Mouse (Mus musculus) MEL (cell line): ENCODE results near the gene Trpm4. TPM values are rescaled to one million over a fixed set of nuclear protein-coding genes. Genes with fewer than 3 reads are reported as not detected.
"Not testable (repeated sequence)": the region's sequence is repeated elsewhere in the genome, so short reads cannot be mapped to it uniquely, and the experiment has no call there.

Experiments used
- DNase-seq: peaks from one replicate; pipeline ENCODE4 v3.0.0; 2011; ENCODE audit warnings: low read depth, low spot score
- H3K27ac ChIP-seq: 2 replicates; pipeline ENCODE4 v1.5.1; 2012; ENCODE audit warnings: low read depth, mild to moderate bottlenecking, control low read depth, low read length, moderate library complexity; ENCODE audit not compliant: control insufficient read depth
- H3K27me3 ChIP-seq, 2 experiments: fragments of 150-350 bp in 1 of 2; sonication (generic) in 1 of 2; 2 replicates each; pipeline ENCODE4 v1.6.1; 2012; ENCODE audit warnings: low read length in 2 of 2, mild to moderate bottlenecking in 2 of 2, improper control_type of control experiment in 1 of 2, moderate library complexity in 1 of 2; ENCODE audit not compliant: insufficient read depth in 2 of 2, control insufficient read depth in 1 of 2
- H3K36me3 ChIP-seq, 2 experiments: 2 replicates each; pipeline ENCODE4 v1.6.1; 2012 to 2014; ENCODE audit warnings: low read length in 2 of 2, improper control_type of control experiment in 1 of 2, inconsistent platforms in 1 of 2, mild to moderate bottlenecking in 1 of 2; ENCODE audit not compliant: insufficient read depth in 2 of 2, control insufficient read depth in 1 of 2
- H3K4me1 ChIP-seq, 2 experiments: fragments of 150-350 bp in 1 of 2; sonication (generic) in 1 of 2; 2 replicates each; pipeline ENCODE4 v1.6.1; 2012; ENCODE audit warnings: low read length in 2 of 2, improper control_type of control experiment in 1 of 2, mild to moderate bottlenecking in 1 of 2; ENCODE audit not compliant: insufficient read depth in 2 of 2, control insufficient read depth in 1 of 2
- H3K4me3 ChIP-seq, 2 experiments: fragments of 150-350 bp in 1 of 2; sonication (generic) in 1 of 2; 2 replicates each; pipeline ENCODE4 v1.5.1; 2012; ENCODE audit warnings: low read depth in 2 of 2, low read length in 2 of 2, mild to moderate bottlenecking in 2 of 2, moderate library complexity in 2 of 2, control low read depth in 1 of 2, improper control_type of control experiment in 1 of 2; ENCODE audit not compliant: control insufficient read depth in 1 of 2, insufficient read depth in 1 of 2
- H3K79me2 ChIP-seq: 2 replicates; pipeline ENCODE4 v1.6.1; 2012; ENCODE audit warnings: mild to moderate bottlenecking, low read length, moderate library complexity; ENCODE audit not compliant: control insufficient read depth, poor library complexity, insufficient read depth
- H3K9ac ChIP-seq: 2 replicates; pipeline ENCODE4 v1.6.1; 2012; ENCODE audit warnings: low read depth, mild to moderate bottlenecking, control low read depth, low read length, moderate library complexity; ENCODE audit not compliant: control insufficient read depth, poor library complexity, severe bottlenecking
- H3K9me3 ChIP-seq: fragments of 150-350 bp; sonication (generic); replicated peaks from 2 replicates; pipeline ENCODE4 v1.6.1; 2012; ENCODE audit warnings: mild to moderate bottlenecking, low read length, improper control_type of control experiment, moderate library complexity; ENCODE audit not compliant: insufficient read depth
- CHD1 ChIP-seq: IDR thresholded peaks from 2 replicates; pipeline ENCODE4 v1.6.1; 2012; ENCODE audit warnings: low read depth, mild to moderate bottlenecking, inconsistent platforms, low read length, improper control_type of control experiment
- EP300 ChIP-seq, 2 experiments: IDR thresholded peaks; 2 replicates each; pipeline ENCODE4 v1.6.1; 2011; ENCODE audit warnings: improper control_type of control experiment in 2 of 2, low read length in 2 of 2, low read depth in 1 of 2, mild to moderate bottlenecking in 1 of 2
- GABPA ChIP-seq: IDR thresholded peaks from 2 replicates; pipeline ENCODE4 v1.6.1; 2012; ENCODE audit warnings: low read depth, mild to moderate bottlenecking, inconsistent platforms, low read length, improper control_type of control experiment, moderate library complexity
- JUND ChIP-seq: IDR thresholded peaks from 2 replicates; pipeline ENCODE4 v1.6.1; 2011; ENCODE audit warnings: low read depth, mild to moderate bottlenecking, improper control_type of control experiment, low read length
- MAZ ChIP-seq: IDR thresholded peaks from 2 replicates; pipeline ENCODE4 v1.6.1; 2012; ENCODE audit warnings: low read depth, mild to moderate bottlenecking, inconsistent platforms, low read length, improper control_type of control experiment
- MXI1 ChIP-seq: IDR thresholded peaks from 2 replicates; pipeline ENCODE4 v1.6.1; 2011; ENCODE audit warnings: mild to moderate bottlenecking, low read depth, low read length, improper control_type of control experiment
- MYB ChIP-seq: IDR thresholded peaks from 2 replicates; pipeline ENCODE4 v1.6.1; 2011; ENCODE audit warnings: mild to moderate bottlenecking, low read depth, low read length, improper control_type of control experiment
- NRF1 ChIP-seq: IDR thresholded peaks from 2 replicates; pipeline ENCODE4 v1.6.1; 2014; ENCODE audit warnings: low read depth, mild to moderate bottlenecking, inconsistent platforms, low read length, improper control_type of control experiment, moderate library complexity; ENCODE audit not compliant: poor library complexity, insufficient read depth, severe bottlenecking
- POLR2A ChIP-seq, 2 experiments: IDR thresholded peaks; 2 replicates each; pipeline ENCODE4 v1.6.1; 2011 to 2012; ENCODE audit warnings: low read length in 2 of 2, mild to moderate bottlenecking in 2 of 2, control low read depth in 1 of 2, improper control_type of control experiment in 1 of 2, low read depth in 1 of 2, moderate library complexity in 1 of 2; ENCODE audit not compliant: control insufficient read depth in 1 of 2, insufficient read depth in 1 of 2, poor library complexity in 1 of 2
- RCOR1 ChIP-seq: IDR thresholded peaks from 2 replicates; pipeline ENCODE4 v1.6.1; 2012; ENCODE audit warnings: low read depth, mild to moderate bottlenecking, inconsistent platforms, low read length, improper control_type of control experiment
- SIN3A ChIP-seq: IDR thresholded peaks from 2 replicates; pipeline ENCODE4 v1.6.1; 2012; ENCODE audit warnings: low read length, improper control_type of control experiment, inconsistent platforms
- UBTF ChIP-seq: IDR thresholded peaks from 2 replicates; pipeline ENCODE4 v1.6.1; 2012; ENCODE audit warnings: low read depth, mild to moderate bottlenecking, inconsistent platforms, low read length, improper control_type of control experiment, moderate library complexity, borderline replicate concordance; ENCODE audit not compliant: insufficient read depth
- USF1 ChIP-seq: IDR thresholded peaks from 2 replicates; pipeline ENCODE4 v1.6.1; 2014; ENCODE audit warnings: low read depth, mild to moderate bottlenecking, inconsistent platforms, low read length, improper control_type of control experiment, moderate library complexity
- ZKSCAN1 ChIP-seq: IDR thresholded peaks from 2 replicates; pipeline ENCODE4 v1.6.1; 2012; ENCODE audit warnings: low read depth, mild to moderate bottlenecking, inconsistent platforms, low read length, improper control_type of control experiment, moderate library complexity
- polyA plus RNA-seq, 2 experiments: library from polyadenylated mRNA; stranded (reverse) in 1 of 2; unstranded in 1 of 2; fragments of >175 nt in 1 of 2; fragments of >200 nt in 1 of 2; gene quantifications; 2 replicates each; pipeline versions ENCODE4 v1.2.1 to v1.2.4; 2012; ENCODE audit warnings: low replicate concordance in 2 of 2, low read depth in 1 of 2; ENCODE audit not compliant: insufficient read length in 2 of 2, insufficient read depth in 1 of 2, missing spikeins in 1 of 2
- total RNA-seq: library from RNA; depleted of rRNA; stranded (reverse); fragments of 300-350 nt; gene quantifications from 2 replicates; pipeline ENCODE4 v1.2.3, GENCODE M21; 2012

Gene Trpm4
- total and polyA plus RNA-seq, 3 experiments = 4.8 to 6.9 TPM; not detected in 1

DNA sequence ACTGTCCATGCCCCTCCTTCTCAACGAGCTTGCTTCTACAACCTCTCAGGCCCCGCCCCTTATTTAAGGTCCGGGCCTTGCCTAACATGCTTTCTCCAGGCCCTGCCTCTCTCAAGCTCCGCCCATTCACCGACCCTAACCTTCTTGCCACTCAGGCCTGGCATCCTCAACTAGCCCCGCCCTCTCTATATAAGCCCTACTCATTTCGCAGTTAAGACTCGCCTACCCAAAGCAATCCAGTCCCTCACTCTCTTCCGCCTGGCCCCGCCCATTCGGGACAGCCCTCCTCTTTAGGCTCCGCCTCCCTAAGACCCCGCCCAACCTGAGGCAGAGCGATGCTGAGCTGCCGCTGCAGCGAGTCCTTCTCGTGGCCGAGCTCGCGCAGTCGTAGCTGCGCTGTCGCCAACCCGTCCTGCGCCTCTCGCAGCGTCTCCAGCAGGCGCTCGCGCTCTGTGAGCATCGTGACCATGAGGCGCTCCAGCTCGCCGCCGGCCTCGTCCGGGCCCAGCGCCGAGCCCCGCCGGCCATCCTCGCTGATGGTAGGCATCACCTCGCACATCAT lies 27.7 kb upstream of the Trpm4 start (continued):
- peak; percentile 72 for TF ChIP-seq NRF1
- TF ChIP-seq USF1 = no peak
- TF ChIP-seq, all 39 proteins: peak for 12

DNA sequence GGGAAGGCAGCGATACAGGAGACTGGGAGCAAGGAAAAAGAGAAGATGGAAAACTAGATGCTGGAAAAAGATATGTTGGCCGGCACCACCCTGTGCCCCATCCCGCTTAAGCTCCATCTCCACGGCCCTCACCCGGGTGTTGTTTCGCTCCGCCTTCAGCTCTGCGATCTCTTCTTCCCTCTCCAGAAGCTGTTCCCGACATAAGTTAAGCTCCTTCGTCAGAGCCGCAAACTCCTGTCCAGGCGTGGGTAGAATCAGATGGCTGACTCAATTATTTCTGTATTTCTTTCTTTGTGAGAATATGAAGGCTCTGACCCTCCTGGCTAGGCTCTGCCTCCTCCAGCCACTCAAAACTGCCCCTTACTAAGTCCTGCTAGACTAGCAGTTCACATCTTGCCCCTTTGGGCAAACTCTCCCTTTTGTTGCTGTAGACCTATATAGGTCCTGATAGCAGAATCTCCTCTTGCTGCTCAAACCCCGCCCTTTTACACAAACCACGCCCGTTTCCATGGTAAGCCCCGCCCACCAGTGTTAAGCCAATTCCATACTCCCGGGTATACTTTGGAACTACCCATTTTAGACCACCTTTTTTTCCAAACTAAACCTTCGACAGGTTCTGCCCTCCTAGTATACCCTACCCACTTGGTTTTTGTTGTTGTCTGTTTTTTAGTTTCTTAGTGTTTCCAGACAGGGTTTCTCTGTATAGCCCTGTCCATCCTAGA lies 27.0 kb upstream of the Trpm4 start:
- Histone ChIP-seq H3K4me3 (peak overlapping the region; percentile 28 to 55), H3K36me3 (peaks cover 0 to 15% of the 10 kb centered on the region in 2 experiments; a peak in 2 of 4 replicates), H3K9ac (no peak overlapping the region), H3K27me3 (no peaks in the 10 kb centered on the region), H3K4me1 (peaks cover 6 to 19% of the 10 kb centered on the region in 2 experiments), H3K79me2 (no peaks in the 10 kb centered on the region), H3K9me3 (no peaks in the 10 kb centered on the region), H3K27ac (no peak overlapping the region)
- no peak for TF ChIP-seq RCOR1
- no peak for TF ChIP-seq CHD1
- no peak for TF ChIP-seq UBTF
- no peak for TF ChIP-seq MAZ
- TF ChIP-seq POLR2A (IDR thresholded peaks at IDR 0.05; ENCODE audit: control insufficient read depth in 1 of 2, insufficient read depth in 1 of 2, low read depth in 1 of 2, low read length in 2 of 2, poor library complexity in 1 of 2) = no peak
- no peak for TF ChIP-seq GABPA
- no peak for TF ChIP-seq ZKSCAN1
- TF ChIP-seq EP300 (IDR thresholded peaks at IDR 0.05; ENCODE audit: low read depth in 1 of 2, low read length in 2 of 2) = no peak
- no peak for TF ChIP-seq MYB
- DNase-seq = peak; percentile 75

DNA sequence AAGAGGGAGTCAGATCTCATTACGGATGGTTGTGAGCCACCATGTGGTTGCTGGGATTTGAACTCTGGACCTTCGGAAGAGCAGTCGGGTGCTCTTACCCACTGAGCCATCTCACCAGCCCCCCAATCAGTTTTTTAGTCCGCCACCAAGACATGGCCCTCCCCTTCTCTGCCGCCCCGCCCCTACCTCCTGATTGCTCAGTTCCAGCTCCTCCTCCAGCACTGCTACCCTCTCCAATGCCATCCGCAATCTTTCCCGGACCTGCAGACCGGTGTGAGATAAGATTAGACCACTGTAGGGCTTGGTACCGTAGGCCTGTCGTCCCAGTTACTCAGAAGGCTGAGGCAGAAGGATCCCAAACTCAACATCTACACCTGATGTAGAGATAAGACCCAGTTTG lies 25.5 kb upstream of the Trpm4 start:
- H3K27ac ChIP-seq, H3K9ac ChIP-seq, H3K9me3 ChIP-seq, H3K79me2 ChIP-seq, H3K27me3 ChIP-seq, H3K4me3 ChIP-seq, DNase-seq: not testable (repeated sequence)
- peaks cover 6 to 21% of the 10 kb centered on the region in 2 experiments for H3K4me1 ChIP-seq
- peaks cover 0 to 15% of the 10 kb centered on the region in 2 experiments; a peak in 2 of 4 replicates for H3K36me3 ChIP-seq

DNA sequence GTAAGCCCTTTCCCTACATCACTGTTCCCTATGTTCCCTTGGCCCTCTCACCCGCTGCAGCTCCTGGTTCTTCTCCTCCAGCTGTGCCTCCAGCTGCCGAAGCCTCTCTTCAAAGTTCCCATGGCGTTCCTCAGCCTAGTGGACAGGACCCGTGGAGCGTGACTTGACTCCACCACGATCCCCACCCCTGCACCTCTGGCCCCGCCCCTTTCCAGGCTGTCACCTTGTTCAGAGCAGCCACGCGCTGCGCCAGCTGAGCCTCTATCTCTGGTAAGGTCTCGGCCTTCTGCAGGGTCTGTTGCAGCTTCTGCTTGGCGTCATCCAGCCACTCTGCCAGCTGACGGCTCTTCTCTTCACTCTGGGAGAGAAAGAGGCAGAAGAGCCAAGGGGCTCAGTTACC lies 22.5 kb upstream of the Trpm4 start:
- H3K9me3 ChIP-seq = no peaks in the 10 kb centered on the region
- no peak overlapping the region for H3K4me3 ChIP-seq
- DNase-seq = no peak
- no peak overlapping the region for H3K27ac ChIP-seq
- no peak overlapping the region for H3K9ac ChIP-seq
- no peaks in the 10 kb centered on the region for H3K27me3 ChIP-seq
- H3K36me3 ChIP-seq = peaks cover 0 to 5% of the 10 kb centered on the region in 2 experiments; a peak in 2 of 4 replicates
- TF ChIP-seq JUND (no peak), MXI1 (no peak), SIN3A (no peak), RCOR1 (no peak)
- H3K4me1 ChIP-seq = peaks cover 0 to 16% of the 10 kb centered on the region in 2 experiments; a peak in 3 of 4 replicates
- no peaks in the 10 kb centered on the region for H3K79me2 ChIP-seq
